Mouse (Mus musculus) hindbrain, postnatal 0 days (tissue): ENCODE results near the gene Pld1. TPM values are rescaled to one million over a fixed set of nuclear protein-coding genes. Genes with fewer than 3 reads are reported as not detected.

ENCODE experiments used
- ATAC-seq: fragments of 200-750 bp; cut with Nextera tagmentation; 2 replicates; pipeline ENCODE4 v1.8.0; 2017; ENCODE audit warnings: mild to moderate bottlenecking, moderate TSS enrichment, moderate library complexity
- DNase-seq: peaks from one replicate; pipeline ENCODE4 v3.0.0-alpha.2; 2015; ENCODE audit warnings: low spot score
- H3K27ac ChIP-seq: fragments of 300-500 bp; sonication (generic); 2 replicates; pipeline ENCODE4 v1.5.1; 2014; ENCODE audit warnings: mild to moderate bottlenecking
- H3K27me3 ChIP-seq: fragments of 300-500 bp; sonication (generic); 2 replicates; pipeline ENCODE4 v1.6.1; 2014; ENCODE audit warnings: low read length, mixed read lengths; ENCODE audit not compliant: insufficient read depth
- H3K36me3 ChIP-seq: fragments of 300-500 bp; sonication (generic); 2 replicates; pipeline ENCODE4 v1.6.1; 2014; ENCODE audit warnings: low read length, mixed read lengths; ENCODE audit not compliant: insufficient read depth
- H3K4me1 ChIP-seq: fragments of 300-500 bp; sonication (generic); 2 replicates; pipeline ENCODE4 v1.6.1; 2014; ENCODE audit warnings: antibody characterized with exemption, low read length, mixed read lengths; ENCODE audit not compliant: insufficient read depth
- H3K4me2 ChIP-seq: fragments of 300-500 bp; sonication (generic); 2 replicates; pipeline ENCODE4 v1.6.1; 2014; ENCODE audit warnings: low read depth, mild to moderate bottlenecking, low read length, moderate library complexity, mixed read lengths
- H3K4me3 ChIP-seq: fragments of 300-500 bp; sonication (generic); 2 replicates; pipeline ENCODE4 v1.5.1; 2014; ENCODE audit warnings: low read length
- H3K9ac ChIP-seq: fragments of 300-500 bp; sonication (generic); replicated peaks from 2 replicates; pipeline ENCODE4 v1.6.1; 2014; ENCODE audit warnings: mild to moderate bottlenecking, low read length, moderate library complexity, mixed read lengths
- H3K9me3 ChIP-seq: fragments of 300-500 bp; sonication (generic); 2 replicates; pipeline ENCODE4 v1.6.1; 2016; ENCODE audit warnings: low read length, mixed read lengths
- CTCF ChIP-seq: IDR thresholded peaks from 2 replicates; pipeline ENCODE4 v1.5.1; 2016; ENCODE audit warnings: antibody characterized with exemption, control low read depth, low read depth
- WGBS: fragments of 180-500 bp; shearing (Covaris S2); extraction: QIAGEN DNeasy Blood & Tissue Kit; methylation state at CpG from one replicate; pipeline ENCODE4 v1.1.7; 2014; 5-methylcytosine and 5-hydroxymethylcytosine counted together
- polyA plus RNA-seq: library from polyadenylated mRNA; unstranded; fragments of >200 nt; fragmentation: Nextera tagmentation; extraction: Ambion mirVana; gene quantifications from 2 replicates; pipeline ENCODE4 v1.2.1, GENCODE M21; 2015
- total RNA-seq: library from RNA; depleted of rRNA; stranded (reverse); fragments of >200 nt; gene quantifications from 2 replicates; pipeline ENCODE4 v1.2.3, GENCODE M21; 2014

Pld1 gene
- total and polyA plus RNA-seq, 2 experiments from 2014 or later: 3.9 to 10.7 TPM

- no peaks in the 10 kb centered on the region for H3K27me3 ChIP-seq
- TF ChIP-seq CTCF: no peak
- no peak overlapping the region for H3K4me2 ChIP-seq
- no peaks in the 10 kb centered on the region for H3K4me1 ChIP-seq
- no peak overlapping the region for H3K4me3 ChIP-seq
- WGBS: 94% methylated on average over 3 of the region's 3 CpGs
- H3K9ac ChIP-seq: no peak overlapping the region
- DNase-seq (no peak), ATAC-seq (no peak)
- no peak overlapping the region for H3K27ac ChIP-seq
- H3K9me3 ChIP-seq: no peaks in the 10 kb centered on the region
- no peaks in the 10 kb centered on the region for H3K36me3 ChIP-seq
These were observed 220.4 kb downstream of the Pld1 start for GRCm38 (mm10) chr3:28158916-28159315.

DNA sequence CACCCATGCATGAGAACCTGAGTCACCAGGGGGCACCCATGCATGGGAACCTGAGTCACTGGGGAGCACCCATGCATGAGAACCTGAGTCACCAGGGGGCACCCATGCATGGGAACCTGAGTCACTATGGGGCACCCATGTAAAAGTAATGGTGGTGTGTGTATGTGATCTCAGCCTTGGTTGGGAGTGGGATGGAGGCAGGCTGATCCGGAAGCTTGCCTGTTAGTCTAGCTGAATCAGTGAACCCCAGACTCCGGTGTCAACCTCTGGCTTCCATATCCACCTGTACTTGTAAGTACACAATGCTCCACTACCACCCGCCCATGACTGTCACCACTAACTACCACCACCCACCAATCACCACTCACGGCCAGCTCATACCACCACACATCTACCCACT lies 223.9 kb downstream of the Pld1 start:
- no peak overlapping the region for H3K4me3 ChIP-seq
- H3K27ac ChIP-seq: no peak overlapping the region
- no peak for TF ChIP-seq CTCF
- no peak for DNase-seq
- no peaks in the 10 kb centered on the region for H3K36me3 ChIP-seq
- no peak for ATAC-seq
- no peak overlapping the region for H3K4me2 ChIP-seq
- 94% methylated on average over 4 of the region's 4 CpGs for WGBS
- no peak overlapping the region for H3K9ac ChIP-seq
- H3K9me3 ChIP-seq: no peaks in the 10 kb centered on the region
- H3K27me3 ChIP-seq: no peaks in the 10 kb centered on the region
- no peaks in the 10 kb centered on the region for H3K4me1 ChIP-seq

- H3K9ac ChIP-seq: no peak overlapping the region
- TF ChIP-seq CTCF: peak; percentile 20
- no peak overlapping the region for H3K27ac ChIP-seq
- DNase-seq (no peak), ATAC-seq (no peak)
- H3K4me2 ChIP-seq: no peak overlapping the region
- no peaks in the 10 kb centered on the region for H3K9me3 ChIP-seq
- 47% methylated on average over 1 of the region's 1 CpGs for WGBS
- H3K4me1 ChIP-seq: no peaks in the 10 kb centered on the region
- no peak overlapping the region for H3K4me3 ChIP-seq
- no peaks in the 10 kb centered on the region for H3K36me3 ChIP-seq
- H3K27me3 ChIP-seq: no peaks in the 10 kb centered on the region
These were observed 226.2 kb downstream of the Pld1 start for GRCm38 (mm10) chr3:28164678-28165077.

- no peak overlapping the region for H3K4me2 ChIP-seq
- peak; percentile 89 for TF ChIP-seq CTCF
- no peaks in the 10 kb centered on the region for H3K9me3 ChIP-seq
- peak; percentile 93 for DNase-seq
- H3K27ac ChIP-seq: no peak overlapping the region
- 0% methylated on average over 1 of the region's 1 CpGs for WGBS
- H3K4me3 ChIP-seq: no peak overlapping the region
- no peaks in the 10 kb centered on the region for H3K27me3 ChIP-seq
- peak; percentile 78 for ATAC-seq
- H3K36me3 ChIP-seq: no peaks in the 10 kb centered on the region
- H3K4me1 ChIP-seq: no peaks in the 10 kb centered on the region
- no peak overlapping the region for H3K9ac ChIP-seq
These were observed 227.1 kb downstream of the Pld1 start for GRCm38 (mm10) chr3:28165598-28165997.

DNA sequence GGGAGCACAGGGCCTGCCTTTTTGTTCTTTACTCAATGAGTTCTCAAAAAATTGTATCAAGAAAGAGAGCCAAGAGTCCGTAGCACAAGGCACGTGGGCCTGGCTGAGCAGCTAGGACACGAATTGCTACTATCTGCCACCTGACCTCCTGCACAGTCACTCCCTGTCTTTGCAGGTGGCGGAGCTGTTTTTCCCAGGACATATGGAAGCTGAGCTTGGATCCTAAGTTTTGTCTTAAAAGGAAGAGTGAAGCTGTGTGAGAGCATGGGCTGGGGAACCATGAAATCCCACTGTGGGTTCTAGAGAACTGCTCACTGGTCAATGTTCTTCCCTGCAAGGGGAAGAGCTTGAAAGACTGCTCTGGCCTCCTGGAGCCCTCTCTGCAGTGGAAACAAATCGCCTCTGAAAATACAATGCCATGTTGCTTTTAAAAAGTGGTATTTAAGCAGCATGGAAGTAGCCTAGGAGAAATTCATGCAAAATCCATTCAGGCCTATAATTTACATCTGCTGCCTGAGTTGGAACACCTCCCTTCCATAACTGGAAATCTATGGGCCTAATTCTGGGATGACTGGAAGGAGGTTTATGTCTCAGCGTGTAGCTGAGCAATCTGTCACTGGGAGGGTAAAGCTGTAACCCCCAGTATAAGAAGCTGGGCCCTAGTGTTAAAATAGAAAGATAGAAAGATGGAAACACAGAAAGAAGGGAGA lies 229.5 kb downstream of the Pld1 start:
- Histone ChIP-seq H3K4me3 (no peak overlapping the region), H3K27ac (no peak overlapping the region), H3K9me3 (no peaks in the 10 kb centered on the region), H3K27me3 (no peaks in the 10 kb centered on the region), H3K36me3 (no peaks in the 10 kb centered on the region), H3K4me1 (no peaks in the 10 kb centered on the region), H3K9ac (no peak overlapping the region), H3K4me2 (no peak overlapping the region)
- DNase-seq: peak; percentile 12
- TF ChIP-seq CTCF: no peak
- ATAC-seq: no peak
- WGBS: 67% methylated on average over 6 of the region's 6 CpGs

DNA sequence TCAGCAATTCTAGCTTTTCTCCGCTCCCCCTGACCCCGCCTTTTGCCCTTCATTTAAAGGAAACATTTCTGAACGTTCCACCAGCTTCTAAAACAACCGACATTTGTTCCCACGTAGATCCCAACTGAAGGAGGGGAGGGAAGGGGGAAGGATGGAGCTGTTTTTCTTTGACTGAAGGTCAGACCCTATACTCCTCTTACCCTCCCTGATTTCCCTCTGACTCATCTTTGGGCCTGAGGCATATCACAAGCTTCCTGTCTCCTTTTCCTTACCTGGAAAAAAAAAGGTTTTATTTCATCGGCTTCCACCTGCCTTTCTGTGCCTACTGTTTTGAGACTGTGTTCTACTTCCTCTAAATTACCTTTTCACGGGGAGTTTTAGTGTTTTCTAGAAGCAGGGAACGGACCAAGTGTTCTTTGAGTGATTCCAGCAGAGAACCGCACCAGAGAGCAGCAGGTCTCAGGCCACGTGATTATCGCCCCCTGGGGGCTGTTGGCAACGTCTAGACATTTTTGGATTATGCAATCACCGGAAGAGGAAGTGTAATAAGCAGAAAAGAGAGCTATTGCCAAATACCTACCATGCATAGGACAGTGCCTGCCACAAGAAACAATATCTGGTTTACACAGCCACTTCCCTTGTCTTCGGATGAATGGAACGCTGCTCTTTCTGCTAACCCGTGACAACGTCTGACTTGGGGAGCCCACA lies 232.6 kb downstream of the Pld1 start:
- Histone ChIP-seq H3K27ac (no peak overlapping the region), H3K4me1 (peaks cover 6% of the 10 kb centered on the region; the same call in 1 of the 2 replicates), H3K4me2 (0 out of 2 replicates have a peak overlapping the region, but pooled peaks have one; percentile 8), H3K27me3 (no peaks in the 10 kb centered on the region), H3K36me3 (no peaks in the 10 kb centered on the region), H3K9me3 (no peaks in the 10 kb centered on the region), H3K9ac (no peak overlapping the region), H3K4me3 (no peak overlapping the region)
- ATAC-seq (peak; percentile 27; the same call in 1 of the 2 replicates), DNase-seq (peak; percentile 78)
- TF ChIP-seq CTCF: peak; percentile 35; the same call in 1 of the 2 replicates
- whole genome bisulfite sequencing: 28% methylated on average over 17 of the region's 17 CpGs
